Mouse (Mus musculus): Measurements from ENCODE around the gene Irx6. TPM values are rescaled to one million over a fixed set of nuclear protein-coding genes. Genes with fewer than 3 reads are reported as not detected.

Irx6 gene
- total RNA-seq (2014; fragmentation: Nextera tagmentation) (not detected in 2 replicates), total RNA-seq (2017) (0.11 and 0.12 TPM in 2 replicates), polyA plus RNA-seq (2012) (not detected in 2 replicates)

DNA sequence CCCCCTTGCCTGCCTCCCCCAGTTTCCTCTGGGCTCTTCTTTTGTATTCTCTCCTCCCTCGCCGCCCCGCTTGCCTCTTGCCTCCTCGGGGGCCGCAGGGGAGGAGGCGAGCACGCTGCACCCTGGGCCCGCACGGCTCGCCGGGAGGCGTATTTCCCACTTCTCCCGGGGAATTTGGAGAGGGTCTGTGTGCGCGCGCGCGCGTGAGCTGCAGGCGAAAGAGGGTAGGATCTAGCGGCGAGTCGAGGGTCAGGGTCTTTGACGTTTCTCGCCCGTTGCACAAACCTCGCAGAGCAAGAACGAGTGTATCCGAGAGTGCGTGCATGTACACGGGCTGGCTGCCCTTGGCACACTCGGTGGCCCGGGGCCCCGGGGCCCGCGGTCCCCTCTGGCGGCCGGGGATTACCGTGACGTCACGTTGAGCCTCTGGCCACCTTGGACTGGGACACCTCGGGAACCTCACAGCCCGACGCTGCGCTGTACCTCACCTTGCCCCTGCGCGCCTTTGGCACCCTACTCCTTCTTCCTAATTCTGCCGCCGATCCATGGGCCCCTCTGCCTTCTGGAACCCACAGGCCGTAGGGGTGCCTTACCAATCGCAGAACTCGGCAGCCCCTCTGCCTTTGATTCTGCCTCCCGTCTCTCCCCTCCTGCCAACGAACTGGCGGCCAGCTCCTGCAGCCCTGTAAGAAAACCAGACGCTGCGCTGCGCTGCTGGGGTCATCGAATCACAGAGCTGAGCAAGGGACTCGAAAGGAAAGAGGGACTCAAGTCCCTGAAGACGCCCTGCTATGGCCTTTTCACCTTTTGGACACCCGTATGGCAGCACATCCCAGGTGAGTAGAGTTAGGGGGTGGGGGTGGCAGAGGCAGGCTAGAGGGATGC is at the start of gene Irx6:
TSS of gene Irx6 (plus strand) at position 45 of the 885 bp plus-strand sequence.
- no peak within 1 kb of the TSS; the same call in 1 of the 2 replicates for H3K4me3 ChIP-seq (ENCODE audit: low read depth, low read length)
- H3K27me3 ChIP-seq (ENCODE audit: insufficient read depth, low read length): no peaks in the 10 kb centered on the region
- peaks cover 83% of the 10 kb centered on the region for H3K9me3 ChIP-seq (replicated peaks)
- TF ChIP-seq POLR2AphosphoS5 (IDR thresholded peaks at IDR 0.05; ENCODE audit: insufficient replicate concordance, low read depth, low read length): no peak
- TF ChIP-seq TAL1 (conservative IDR thresholded peaks at IDR 0.05; ENCODE audit: low read depth, low read length): no peak
- no peak for TF ChIP-seq GATA1 (IDR thresholded peaks at IDR 0.05; ENCODE audit: borderline replicate concordance, low read length)
- no peak for TF ChIP-seq CTCF (IDR thresholded peaks at IDR 0.05; ENCODE audit: low read depth, low read length)
- TF ChIP-seq GATA2 (IDR thresholded peaks at IDR 0.05; ENCODE audit: borderline replicate concordance, low read depth, low read length): no peak
- no peaks in the 10 kb centered on the region for H3K4me1 ChIP-seq (ENCODE audit: insufficient read depth, low read depth, low read length)
- ATAC-seq (ENCODE audit: extremely low read depth, insufficient number of reproducible peaks, low FRiP score, poor library complexity, severe bottlenecking) (no peak), DNase-seq (ENCODE audit: low spot score) (no peak)
- H3K36me3 ChIP-seq (replicated peaks): no peaks in the 10 kb centered on the region

DNA sequence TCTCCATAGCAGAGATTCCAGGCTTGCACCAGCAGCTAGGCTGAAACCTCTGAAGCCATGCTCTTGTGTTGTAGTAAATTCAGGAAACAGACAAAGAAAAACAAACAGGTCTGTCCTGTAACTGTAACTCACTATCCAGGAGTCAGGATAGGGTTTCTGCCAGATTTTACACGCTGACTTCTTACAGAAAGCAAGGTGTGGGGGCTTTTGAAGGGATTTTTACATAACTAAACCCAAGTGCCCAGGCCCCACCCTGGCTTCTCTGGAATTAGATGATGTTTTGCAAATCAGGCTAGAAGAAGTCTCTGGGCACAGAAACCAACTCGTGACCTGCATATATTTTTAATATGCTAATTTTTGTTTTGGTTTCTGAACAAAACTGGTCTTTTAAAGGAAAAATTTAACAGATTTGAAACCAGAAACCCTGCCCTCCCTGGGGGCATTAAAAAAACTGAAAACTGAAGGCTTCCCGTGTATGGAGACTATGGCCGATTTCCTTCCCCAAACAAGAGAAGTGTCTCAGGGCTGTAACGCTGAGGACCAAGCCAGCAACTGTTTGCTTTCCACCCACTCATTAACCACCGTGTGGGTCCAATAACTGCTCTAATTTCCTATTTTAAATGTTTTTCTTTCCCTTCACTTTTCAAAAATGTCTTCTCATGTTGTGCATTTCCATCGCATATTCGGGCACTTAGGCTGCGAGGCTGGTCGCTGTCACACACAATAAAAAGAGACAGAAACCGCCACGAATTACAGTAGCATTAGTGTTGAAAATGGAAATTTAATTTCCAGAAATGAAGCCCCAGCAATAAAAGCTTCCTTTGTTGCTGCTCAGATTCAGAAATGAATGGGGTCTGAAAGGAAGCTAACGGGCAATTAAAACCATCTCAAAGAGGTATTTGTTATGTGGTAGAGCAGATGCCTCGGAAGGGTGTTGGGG is 45.1 kb upstream of the Irx6 start:
- TF ChIP-seq POLR2AphosphoS5 (IDR thresholded peaks at IDR 0.05; ENCODE audit: insufficient replicate concordance, low read depth, low read length): no peak

DNA sequence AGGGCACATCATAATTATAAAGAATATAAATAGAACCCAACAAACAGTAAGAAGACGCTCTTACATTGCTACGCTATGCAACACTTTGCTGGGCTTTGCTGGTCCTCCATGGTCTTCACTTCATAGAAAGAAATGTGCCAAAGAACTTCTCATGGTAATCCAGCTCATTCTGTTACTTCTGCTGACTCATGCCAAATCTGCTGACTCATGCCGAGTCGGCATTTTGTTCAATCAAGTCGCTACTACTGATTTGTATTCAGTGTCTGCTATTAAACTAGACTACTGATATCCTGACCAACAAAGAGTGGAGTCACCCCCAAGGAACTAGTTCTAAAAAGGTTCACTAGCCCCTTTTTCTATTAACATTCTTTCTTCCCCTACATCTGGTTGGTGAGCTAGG is 40.9 kb upstream of the Irx6 start:
- peaks cover 8% of the 10 kb centered on the region for H3K9me3 ChIP-seq (replicated peaks)
- no peak for DNase-seq (ENCODE audit: low spot score)
- TF ChIP-seq GATA1 (IDR thresholded peaks at IDR 0.05; ENCODE audit: borderline replicate concordance, low read length) (no peak), GATA2 (IDR thresholded peaks at IDR 0.05; ENCODE audit: borderline replicate concordance, low read depth, low read length) (no peak), POLR2AphosphoS5 (IDR thresholded peaks at IDR 0.05; ENCODE audit: insufficient replicate concordance, low read depth, low read length) (no peak), TAL1 (conservative IDR thresholded peaks at IDR 0.05; ENCODE audit: low read depth, low read length) (no peak), CTCF (IDR thresholded peaks at IDR 0.05; ENCODE audit: low read depth, low read length) (no peak)
- no peak for ATAC-seq (ENCODE audit: extremely low read depth, insufficient number of reproducible peaks, low FRiP score, poor library complexity, severe bottlenecking)
- no peaks in the 10 kb centered on the region for H3K36me3 ChIP-seq (replicated peaks)
- no peaks in the 10 kb centered on the region for H3K27me3 ChIP-seq (ENCODE audit: insufficient read depth, low read length)
- H3K4me1 ChIP-seq (ENCODE audit: insufficient read depth, low read depth, low read length): no peaks in the 10 kb centered on the region
- H3K4me3 ChIP-seq (ENCODE audit: low read depth, low read length): no peak overlapping the region

More for the DNA sequence above, 45.1 kb upstream of the Irx6 start:
- no peaks in the 10 kb centered on the region for H3K36me3 ChIP-seq (replicated peaks)
- no peak overlapping the region for H3K4me3 ChIP-seq (ENCODE audit: low read depth, low read length)
- no peaks in the 10 kb centered on the region for H3K4me1 ChIP-seq (ENCODE audit: insufficient read depth, low read depth, low read length)
- H3K9me3 ChIP-seq (replicated peaks): peaks cover 28% of the 10 kb centered on the region
- DNase-seq (ENCODE audit: low spot score) (no peak), ATAC-seq (ENCODE audit: extremely low read depth, insufficient number of reproducible peaks, low FRiP score, poor library complexity, severe bottlenecking) (no peak)
- H3K27me3 ChIP-seq (ENCODE audit: insufficient read depth, low read length): no peaks in the 10 kb centered on the region

DNA sequence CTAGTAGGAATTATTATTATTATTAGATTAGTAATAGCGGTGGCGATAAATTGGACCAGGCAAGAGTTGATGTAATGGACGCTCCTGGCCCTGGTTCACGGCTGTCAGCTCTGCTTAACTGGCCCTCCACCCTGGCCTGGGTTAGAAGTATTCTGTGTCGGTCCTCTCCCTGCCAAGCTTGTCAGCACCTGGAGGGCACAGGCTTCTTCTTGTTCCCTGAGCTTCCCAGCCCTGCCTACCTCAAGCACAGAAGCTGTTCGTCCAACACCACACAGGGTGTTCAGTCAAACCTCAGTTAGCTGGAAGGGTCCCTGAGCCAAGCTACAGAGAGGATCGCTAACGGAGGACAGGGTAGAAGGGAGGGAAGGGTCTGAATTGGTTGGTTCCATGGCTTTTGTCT is 33.3 kb upstream of the Irx6 start:
- H3K4me3 ChIP-seq (ENCODE audit: low read depth, low read length): no peak overlapping the region
- no peaks in the 10 kb centered on the region for H3K4me1 ChIP-seq (ENCODE audit: insufficient read depth, low read depth, low read length)
- TF ChIP-seq GATA1 (IDR thresholded peaks at IDR 0.05; ENCODE audit: borderline replicate concordance, low read length) (no peak), GATA2 (IDR thresholded peaks at IDR 0.05; ENCODE audit: borderline replicate concordance, low read depth, low read length) (no peak), TAL1 (conservative IDR thresholded peaks at IDR 0.05; ENCODE audit: low read depth, low read length) (no peak)
- no peak for DNase-seq (ENCODE audit: low spot score)
- no peak for ATAC-seq (ENCODE audit: extremely low read depth, insufficient number of reproducible peaks, low FRiP score, poor library complexity, severe bottlenecking)
- H3K9me3 ChIP-seq (replicated peaks): peaks cover 49% of the 10 kb centered on the region
- H3K36me3 ChIP-seq (replicated peaks): no peaks in the 10 kb centered on the region
- H3K27me3 ChIP-seq (ENCODE audit: insufficient read depth, low read length): no peaks in the 10 kb centered on the region

DNA sequence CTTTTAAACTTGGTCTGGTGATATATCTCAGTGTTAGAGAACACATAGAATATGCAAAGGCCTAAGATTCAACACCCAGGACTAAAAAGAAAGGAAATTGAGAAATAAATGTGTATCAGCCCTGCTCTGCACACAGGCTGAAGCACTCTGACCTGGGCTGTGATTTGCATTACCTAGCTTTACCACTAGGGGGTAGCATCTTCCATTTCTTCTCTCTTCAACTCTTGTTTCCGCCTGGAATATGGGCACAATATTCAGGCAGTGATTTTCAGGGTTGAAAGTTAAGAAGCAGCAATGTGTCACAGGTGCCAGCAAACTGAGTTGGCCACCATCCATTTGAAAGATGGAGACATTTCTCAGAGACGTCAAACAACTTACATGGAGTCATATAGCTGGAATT is 27.5 kb upstream of the Irx6 start:
- Histone ChIP-seq H3K9me3 (replicated peaks) (peaks cover 52% of the 10 kb centered on the region), H3K4me1 (ENCODE audit: insufficient read depth, low read depth, low read length) (no peaks in the 10 kb centered on the region), H3K4me3 (ENCODE audit: low read depth, low read length) (no peak overlapping the region), H3K27me3 (ENCODE audit: insufficient read depth, low read length) (no peaks in the 10 kb centered on the region), H3K36me3 (replicated peaks) (no peaks in the 10 kb centered on the region)
- TF ChIP-seq POLR2AphosphoS5 (IDR thresholded peaks at IDR 0.05; ENCODE audit: insufficient replicate concordance, low read depth, low read length) (no peak), CTCF (IDR thresholded peaks at IDR 0.05; ENCODE audit: low read depth, low read length) (no peak)
- no peak for DNase-seq (ENCODE audit: low spot score)
- no peak for ATAC-seq (ENCODE audit: extremely low read depth, insufficient number of reproducible peaks, low FRiP score, poor library complexity, severe bottlenecking)

DNA sequence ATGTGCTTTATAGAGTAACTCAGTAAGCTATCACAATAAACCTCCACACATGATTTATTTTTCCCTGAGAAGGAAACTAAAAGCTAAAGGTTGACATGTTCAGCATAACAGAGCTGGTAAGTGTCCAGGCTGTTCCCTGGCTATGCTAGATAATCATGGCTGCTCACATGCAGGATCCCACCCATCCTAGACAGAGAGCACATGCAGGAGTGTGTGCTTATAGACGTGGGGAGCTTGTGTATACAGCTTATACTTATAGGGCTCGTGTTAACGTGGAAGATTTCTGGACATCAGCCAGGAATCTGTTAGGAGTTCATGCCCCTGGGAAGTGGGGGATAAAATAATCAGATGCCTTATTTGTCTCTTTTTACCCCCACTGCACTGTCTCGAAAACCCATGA is 9.9 kb upstream of the Irx6 start:
- Histone ChIP-seq H3K4me3 (ENCODE audit: low read depth, low read length) (no peak overlapping the region), H3K9me3 (replicated peaks) (peaks cover 50% of the 10 kb centered on the region), H3K27me3 (ENCODE audit: insufficient read depth, low read length) (no peaks in the 10 kb centered on the region), H3K36me3 (replicated peaks) (no peaks in the 10 kb centered on the region), H3K4me1 (ENCODE audit: insufficient read depth, low read depth, low read length) (no peaks in the 10 kb centered on the region)
- no peak for ATAC-seq (ENCODE audit: extremely low read depth, insufficient number of reproducible peaks, low FRiP score, poor library complexity, severe bottlenecking)
- no peak for TF ChIP-seq GATA2 (IDR thresholded peaks at IDR 0.05; ENCODE audit: borderline replicate concordance, low read depth, low read length)
- TF ChIP-seq CTCF (IDR thresholded peaks at IDR 0.05; ENCODE audit: low read depth, low read length): no peak
- TF ChIP-seq GATA1 (IDR thresholded peaks at IDR 0.05; ENCODE audit: borderline replicate concordance, low read length): no peak
- no peak for TF ChIP-seq TAL1 (conservative IDR thresholded peaks at IDR 0.05; ENCODE audit: low read depth, low read length)
- no peak for TF ChIP-seq POLR2AphosphoS5 (IDR thresholded peaks at IDR 0.05; ENCODE audit: insufficient replicate concordance, low read depth, low read length)
- DNase-seq (ENCODE audit: low spot score): no peak

Data from G1E (cell line).